Mouse (Mus musculus) liver, postnatal 0 days (tissue): ENCODE data around the gene Lrrc23. TPM values are rescaled to one million over a fixed set of nuclear protein-coding genes. Genes with fewer than 3 reads are reported as not detected.
"Not testable (repeated sequence)": the region's sequence is repeated elsewhere in the genome, so short reads cannot be mapped to it uniquely, and the experiment has no call there.

Source experiments
- ATAC-seq: fragments of 200-750 bp; cut with Nextera tagmentation; 2 replicates; pipeline ENCODE4 v1.8.0; 2017; ENCODE audit warnings: mild to moderate bottlenecking, moderate library complexity
- DNase-seq: peaks from one replicate; pipeline ENCODE4 v3.0.0-alpha.2; 2016
- H3K27ac ChIP-seq: fragments of 300-500 bp; sonication (generic); 2 replicates; pipeline ENCODE4 v1.5.1; 2014; ENCODE audit warnings: antibody characterized with exemption, moderate library complexity, mild to moderate bottlenecking, low read depth
- H3K27me3 ChIP-seq: fragments of 300-500 bp; sonication (generic); 2 replicates; pipeline ENCODE4 v1.6.1; 2014; ENCODE audit warnings: low read length, control low read depth, mixed read lengths; ENCODE audit not compliant: insufficient read depth
- H3K36me3 ChIP-seq: fragments of 300-500 bp; sonication (generic); replicated peaks from 2 replicates; pipeline ENCODE4 v1.6.1; 2014; ENCODE audit warnings: mild to moderate bottlenecking, control low read depth, low read length, moderate library complexity, mixed read lengths; ENCODE audit not compliant: insufficient read depth
- H3K4me1 ChIP-seq: fragments of 300-500 bp; sonication (generic); 2 replicates; pipeline ENCODE4 v1.6.1; 2014; ENCODE audit warnings: antibody characterized with exemption, mild to moderate bottlenecking, control low read depth; ENCODE audit not compliant: insufficient read depth
- H3K4me2 ChIP-seq: fragments of 300-500 bp; sonication (generic); 2 replicates; pipeline ENCODE4 v1.6.1; 2014; ENCODE audit warnings: low read depth, mild to moderate bottlenecking, low read length, moderate library complexity, mixed read lengths
- H3K4me3 ChIP-seq: fragments of 300-500 bp; sonication (generic); 2 replicates; pipeline ENCODE4 v1.5.1; 2014; ENCODE audit warnings: low read depth, low read length
- H3K9ac ChIP-seq: fragments of 300-500 bp; sonication (generic); replicated peaks from 2 replicates; pipeline ENCODE4 v1.6.1; 2014; ENCODE audit warnings: mild to moderate bottlenecking, moderate library complexity
- H3K9me3 ChIP-seq: fragments of 300-500 bp; sonication (generic); 2 replicates; pipeline ENCODE4 v1.6.1; 2016; ENCODE audit warnings: mild to moderate bottlenecking, control low read depth, low read length, mixed read lengths
- CTCF ChIP-seq: sonication (generic); IDR thresholded peaks from 2 replicates; pipeline ENCODE4 v1.5.1; 2016; ENCODE audit warnings: antibody characterized with exemption, low read depth
- EP300 ChIP-seq: IDR thresholded peaks from 2 replicates; pipeline ENCODE4 v1.6.1; 2016; ENCODE audit warnings: antibody characterized with exemption, low read depth, mild to moderate bottlenecking
- WGBS: fragments of 180-500 bp; shearing (Covaris S2); extraction: QIAGEN DNeasy Blood & Tissue Kit; methylation state at CpG from one replicate; pipeline ENCODE4 v1.1.7; 2014; ENCODE audit not compliant: insufficient replicate concordance; 5-methylcytosine and 5-hydroxymethylcytosine counted together
- polyA plus RNA-seq: library from polyadenylated mRNA; unstranded; fragments of >200 nt; fragmentation: Nextera tagmentation; extraction: Ambion mirVana; gene quantifications from 2 replicates; pipeline ENCODE4 v1.2.1, GENCODE M21; 2015

The Lrrc23 gene
- polyA plus RNA-seq, 1 experiment from 2014 or later = 0.16 TPM

GRCm38 (mm10) chr6:124812848-124813247 lies 33.3 kb upstream of the Lrrc23 start:
- peaks cover 40% of the 10 kb centered on the region for H3K36me3 ChIP-seq

GRCm38 (mm10) chr6:124811701-124812560 lies 32.4 kb upstream of the Lrrc23 start:
- 70% methylated on average over 24 of the region's 24 CpGs for WGBS
- H3K36me3 ChIP-seq = peaks cover 32% of the 10 kb centered on the region
- peak overlapping the region; percentile 85 for H3K4me3 ChIP-seq
- no peaks in the 10 kb centered on the region for H3K27me3 ChIP-seq
- H3K9me3 ChIP-seq = no peaks in the 10 kb centered on the region
- no peak for TF ChIP-seq EP300
- TF ChIP-seq CTCF = no peak
- peaks cover 46% of the 10 kb centered on the region for H3K4me1 ChIP-seq
- ATAC-seq (no peak), DNase-seq (no peak)
- H3K27ac ChIP-seq = peak overlapping the region; percentile 96
- peak overlapping the region; percentile 99 for H3K4me2 ChIP-seq
- H3K9ac ChIP-seq = peak overlapping the region; percentile 93; the same call in 1 of the 2 replicates

More at GRCm38 (mm10) chr6:124812848-124813247, 33.3 kb upstream of the Lrrc23 start:
- TF ChIP-seq EP300 (no peak), CTCF (no peak)
- Histone ChIP-seq H3K27me3 (no peaks in the 10 kb centered on the region), H3K9ac (peak overlapping the region; percentile 93), H3K4me3 (peak overlapping the region; percentile 85), H3K27ac (peak overlapping the region; percentile 96), H3K4me2 (peak overlapping the region; percentile 99), H3K4me1 (peaks cover 45% of the 10 kb centered on the region), H3K9me3 (no peaks in the 10 kb centered on the region)
- DNase-seq (no peak), ATAC-seq (peak; percentile 9; the same call in 1 of the 2 replicates)
- WGBS = 24% methylated on average over 9 of the region's 9 CpGs

- Histone ChIP-seq H3K9ac (no peak overlapping the region), H3K27ac (peak overlapping the region; percentile 96; the same call in 1 of the 2 replicates), H3K4me3 (no peak overlapping the region), H3K36me3 (peaks cover 26% of the 10 kb centered on the region), H3K4me2 (no peak overlapping the region), H3K27me3 (no peaks in the 10 kb centered on the region), H3K4me1 (peaks cover 49% of the 10 kb centered on the region), H3K9me3 (no peaks in the 10 kb centered on the region)
- ATAC-seq (no peak), DNase-seq (no peak)
- no peak for TF ChIP-seq CTCF
- TF ChIP-seq EP300 = no peak
- WGBS = 57% methylated on average over 4 of the region's 4 CpGs
These were observed 31.8 kb upstream of the Lrrc23 start for GRCm38 (mm10) chr6:124811403-124811665.

- H3K9me3 ChIP-seq, H3K9ac ChIP-seq, DNase-seq, ATAC-seq, H3K4me3 ChIP-seq, H3K27me3 ChIP-seq: not testable (repeated sequence)
- Histone ChIP-seq H3K27ac (peak overlapping the region; percentile 95; the same call in 1 of the 2 replicates), H3K4me1 (peaks cover 53% of the 10 kb centered on the region), H3K36me3 (peaks cover 26% of the 10 kb centered on the region), H3K4me2 (peak overlapping the region; percentile 98; the same call in 1 of the 2 replicates)
- 76% methylated on average over 11 of the region's 11 CpGs for WGBS
These were observed 31.3 kb upstream of the Lrrc23 start for GRCm38 (mm10) chr6:124810566-124811402.

DNA sequence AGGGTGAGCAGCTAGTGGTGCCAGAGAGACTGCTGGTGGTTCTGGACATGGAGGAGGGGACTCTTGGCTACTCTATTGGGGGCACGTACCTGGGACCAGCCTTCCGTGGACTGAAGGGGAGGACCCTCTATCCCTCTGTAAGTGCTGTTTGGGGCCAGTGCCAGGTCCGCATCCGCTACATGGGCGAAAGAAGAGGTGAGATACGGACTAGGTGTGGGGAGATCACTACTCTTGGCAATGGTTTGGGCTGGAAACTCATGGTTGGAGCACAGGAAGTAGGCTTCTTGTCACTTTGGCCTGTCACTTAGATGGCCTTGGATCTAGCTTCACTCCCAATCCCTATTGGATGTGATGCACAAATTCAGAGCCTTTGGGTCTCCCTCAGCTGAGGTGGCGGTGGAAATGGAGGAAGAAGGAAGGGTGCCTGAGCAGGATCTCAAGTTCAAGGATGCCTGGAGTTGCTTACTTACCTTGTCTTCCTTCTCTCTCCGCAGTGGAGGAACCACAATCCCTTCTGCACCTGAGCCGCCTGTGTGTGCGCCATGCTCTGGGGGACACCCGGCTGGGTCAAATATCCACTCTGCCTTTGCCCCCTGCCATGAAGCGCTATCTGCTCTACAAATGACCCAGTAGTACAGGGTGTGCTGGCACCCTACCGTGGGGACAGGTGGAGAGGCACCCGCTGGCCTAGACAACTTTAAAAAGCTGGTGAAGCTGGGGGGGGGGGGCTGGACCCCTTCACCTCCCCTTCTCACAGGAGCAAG lies 30.4 kb upstream of the Lrrc23 start:
- Histone ChIP-seq H3K4me1 (peaks cover 54% of the 10 kb centered on the region), H3K9me3 (no peaks in the 10 kb centered on the region), H3K36me3 (peaks cover 20% of the 10 kb centered on the region), H3K4me2 (peak overlapping the region; percentile 98), H3K4me3 (peak overlapping the region; percentile 88), H3K9ac (peak overlapping the region; percentile 83), H3K27me3 (no peaks in the 10 kb centered on the region), H3K27ac (peak overlapping the region; percentile 95)
- DNase-seq = no peak
- 48% methylated on average over 14 of the region's 14 CpGs for WGBS
- ATAC-seq = no peak
- TF ChIP-seq EP300 (no peak), CTCF (no peak)
